Mouse (Mus musculus) erythroid progenitor cell, adult 5-6 weeks (primary cell): ENCODE results near the gene Glycam1. TPM values are rescaled to one million over a fixed set of nuclear protein-coding genes. Genes with fewer than 3 reads are reported as not detected.
"Not testable (repeated sequence)": the region's sequence is repeated elsewhere in the genome, so short reads cannot be mapped to it uniquely, and the experiment has no call there.

ENCODE experiments used
- ATAC-seq: replicated peaks from 2 replicates; pipeline ENCODE4 v1.8.0; 2016; ENCODE audit warnings: moderate number of reproducible peaks, mild to moderate bottlenecking, moderate TSS enrichment, inconsistent platforms; ENCODE audit not compliant: poor library complexity, low FRiP score, severe bottlenecking
- total RNA-seq, 2 experiments: library from RNA; stranded (forward) in 1 of 2; stranded (reverse) in 1 of 2; fragments of 150-400 nt in 1 of 2; fragments of 186-747, 209-891 nt in 1 of 2; gene quantifications; 2 replicates each; pipeline versions ENCODE4 v1.2.3 to v1.2.4; 2015 to 2017; ENCODE audit warnings: low replicate concordance in 2 of 2

Glycam1 gene
- total RNA-seq (2015; ENCODE audit: low replicate concordance) (not detected in 2 replicates), total RNA-seq (2017; ENCODE audit: low replicate concordance) (not detected in 2 replicates)

DNA sequence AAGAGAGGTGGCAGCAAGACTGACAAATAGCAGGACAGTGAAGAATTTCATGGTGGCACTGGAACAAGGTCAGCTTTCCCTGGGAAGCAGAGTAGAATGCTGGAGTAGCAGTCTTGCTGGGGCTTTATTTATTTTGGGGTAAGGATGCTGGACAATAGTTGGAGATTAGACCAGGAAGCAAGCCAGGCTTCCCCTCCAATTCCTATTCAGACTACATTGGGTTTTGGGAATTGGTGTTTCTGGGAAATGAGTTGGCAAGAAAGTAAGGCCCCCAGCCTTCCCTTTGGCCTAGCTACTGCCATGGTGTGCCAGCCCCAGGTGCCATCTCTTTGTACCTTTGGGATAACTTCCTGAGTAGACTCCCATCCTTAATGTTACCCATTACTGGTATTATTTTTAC lies at the start of gene Glycam1:
Gene Glycam1 (minus strand): TSS at position 101 of the 400 bp plus-strand sequence.
- no peak for ATAC-seq

DNA sequence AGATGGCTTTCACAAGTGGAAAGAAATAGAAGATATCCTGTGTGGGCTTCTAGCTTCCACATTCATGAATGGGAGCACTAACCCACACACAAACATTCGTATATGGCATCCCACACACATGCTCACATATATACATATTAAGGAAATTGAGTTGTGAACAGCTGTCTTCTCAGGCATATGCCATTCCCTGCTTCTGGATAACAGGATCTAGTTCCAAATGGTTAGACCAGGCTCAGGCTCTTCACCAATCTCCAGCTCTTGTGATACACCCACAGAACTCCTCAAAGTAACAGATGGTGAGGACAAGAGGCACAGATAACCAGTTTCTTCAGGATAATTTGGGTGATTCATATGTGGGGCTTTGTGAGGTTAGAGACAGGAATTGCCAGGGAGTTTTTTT lies 39.6 kb upstream of the Glycam1 start:
- no peak for ATAC-seq

DNA sequence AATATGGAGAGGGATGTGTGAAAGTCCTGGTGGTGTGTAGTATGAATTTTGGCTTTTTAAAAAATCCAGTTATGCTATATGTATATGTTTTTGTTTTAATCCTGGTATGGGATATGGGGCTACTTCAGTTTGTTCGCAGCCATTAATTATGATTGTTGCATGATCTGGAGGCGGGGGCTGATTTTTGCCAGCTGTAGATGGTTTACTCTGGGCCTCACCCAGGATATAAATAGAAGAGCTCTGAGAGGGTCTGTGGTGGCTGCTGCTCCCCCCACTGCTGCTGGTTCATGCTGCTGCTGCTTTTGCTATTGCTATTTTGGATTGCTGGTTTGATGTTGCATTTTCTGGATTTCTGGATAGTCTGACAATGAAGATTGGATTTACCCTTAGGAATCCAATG lies 25.9 kb upstream of the Glycam1 start:
- ATAC-seq = no peak

DNA sequence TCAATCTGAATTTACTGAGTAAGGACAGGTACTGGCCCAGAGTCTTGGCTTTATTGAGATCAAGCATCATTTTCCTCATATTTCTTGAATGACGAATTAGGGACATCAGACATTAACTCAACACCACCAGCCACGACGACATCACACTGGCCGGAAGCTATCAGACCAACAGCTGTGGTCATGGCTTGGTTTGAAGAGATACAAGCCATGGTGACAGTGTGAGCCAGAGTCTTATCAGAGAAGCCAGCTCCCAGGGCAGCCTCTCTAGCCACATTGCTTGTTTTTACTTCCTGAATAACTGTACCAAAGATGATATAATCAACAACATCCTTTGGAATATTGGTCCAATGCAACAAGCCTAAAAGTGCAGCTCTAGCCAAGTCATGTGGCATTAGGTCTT lies 22.9 kb upstream of the Glycam1 start:
- ATAC-seq = not testable (repeated sequence)

DNA sequence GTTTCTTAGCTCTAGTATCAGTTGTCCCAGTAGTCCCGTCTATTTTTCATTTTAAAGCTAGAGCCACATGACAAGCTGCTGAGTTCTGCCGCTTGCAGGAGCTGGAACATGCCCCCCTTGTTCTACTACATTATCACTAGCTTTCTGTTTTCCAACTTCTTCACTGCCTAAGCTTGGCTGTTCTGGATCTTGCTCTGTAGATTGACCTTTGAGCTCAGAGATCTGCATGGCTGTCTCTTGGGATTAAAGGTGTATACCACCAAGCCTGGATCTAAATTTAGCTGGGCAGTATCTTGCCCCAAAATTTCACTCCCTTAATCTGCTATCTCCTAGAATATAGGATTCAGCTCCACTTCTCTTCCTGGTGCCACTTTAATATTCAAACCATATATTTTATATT lies 21.0 kb upstream of the Glycam1 start:
- ATAC-seq = no peak

DNA sequence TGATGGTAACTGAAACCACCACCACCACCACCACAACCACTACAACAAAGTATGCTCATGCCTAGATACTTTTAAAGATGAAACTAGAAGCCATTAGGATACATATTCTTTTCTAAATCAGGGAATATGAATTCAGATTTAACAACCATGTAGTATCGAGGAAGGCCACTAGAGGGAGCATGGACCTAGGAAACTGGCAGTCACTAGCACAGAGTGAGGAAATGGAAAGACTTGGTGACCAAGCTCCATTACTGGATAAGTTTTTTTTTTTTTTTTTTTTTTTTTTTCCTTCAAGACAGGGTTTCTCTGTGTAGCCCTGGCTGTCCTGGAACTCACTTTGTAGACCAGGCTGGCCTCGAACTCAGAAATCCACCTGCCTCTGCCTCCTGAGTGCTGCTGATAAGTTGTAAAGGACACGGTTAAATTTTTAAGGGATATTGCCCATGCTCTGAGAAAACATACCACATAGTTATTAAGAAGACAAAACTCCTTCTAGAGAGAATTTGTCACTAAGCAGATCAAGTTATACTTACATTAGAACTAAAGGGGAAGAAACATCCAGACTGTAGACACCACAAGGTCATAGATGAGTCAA lies 12.7 kb downstream of the Glycam1 start:
- ATAC-seq = no peak

DNA sequence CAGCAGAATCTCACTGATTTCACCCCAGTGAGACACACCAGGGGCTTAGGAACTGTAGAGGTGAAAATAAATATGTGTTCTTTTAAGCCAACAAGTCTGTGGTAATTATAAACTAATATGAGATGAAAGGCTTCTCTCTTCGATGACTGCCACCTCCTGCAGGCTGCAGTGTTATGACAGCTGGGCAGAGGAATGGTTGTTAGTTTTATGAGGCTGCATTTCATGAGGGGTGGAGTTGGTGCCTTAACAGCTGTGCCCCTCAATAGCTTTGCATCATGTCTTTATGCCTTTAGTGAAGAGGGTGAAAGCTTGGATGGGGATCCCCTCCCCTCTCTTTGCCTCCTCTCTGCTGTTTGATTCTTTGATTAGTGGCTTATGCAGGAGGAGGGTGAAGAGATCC lies 13.8 kb downstream of the Glycam1 start:
- ATAC-seq = no peak

DNA sequence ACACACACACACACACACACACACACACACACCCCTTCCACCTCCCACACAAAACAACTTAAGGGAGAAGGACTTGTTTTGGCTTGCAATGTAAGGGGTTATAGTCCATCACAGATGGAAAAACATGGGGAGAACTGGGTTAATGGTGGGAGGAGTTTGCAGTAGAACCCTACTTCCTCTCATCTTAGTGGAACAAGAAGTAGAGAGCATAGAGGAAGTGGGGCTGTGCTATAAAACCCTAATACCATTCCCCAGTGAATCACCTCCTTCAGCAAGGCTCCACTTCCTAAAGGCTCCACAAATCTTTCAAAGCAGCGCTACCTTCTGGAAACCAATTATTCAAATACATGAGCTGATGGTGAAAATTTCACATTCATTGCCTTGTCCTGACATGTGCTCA lies 15.4 kb downstream of the Glycam1 start:
- ATAC-seq = no peak

DNA sequence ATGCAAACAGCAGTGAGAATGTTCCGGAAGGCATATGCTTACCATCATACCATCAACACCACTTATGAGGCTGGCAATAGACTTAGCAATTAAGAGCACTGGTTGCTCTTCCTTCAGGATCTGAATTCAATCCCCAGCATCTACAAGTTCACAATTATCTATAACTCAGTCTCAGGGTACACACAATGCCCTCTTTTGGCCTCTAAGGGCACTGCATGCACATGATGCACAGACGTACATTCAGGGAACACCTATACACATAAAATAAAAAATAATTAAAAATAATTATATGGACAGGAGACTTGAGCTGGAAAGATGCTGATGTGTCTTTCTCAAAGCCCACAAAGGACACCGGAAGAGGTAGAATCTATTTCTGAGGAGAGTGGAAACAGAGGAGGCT lies 16.9 kb downstream of the Glycam1 start:
- no peak for ATAC-seq

DNA sequence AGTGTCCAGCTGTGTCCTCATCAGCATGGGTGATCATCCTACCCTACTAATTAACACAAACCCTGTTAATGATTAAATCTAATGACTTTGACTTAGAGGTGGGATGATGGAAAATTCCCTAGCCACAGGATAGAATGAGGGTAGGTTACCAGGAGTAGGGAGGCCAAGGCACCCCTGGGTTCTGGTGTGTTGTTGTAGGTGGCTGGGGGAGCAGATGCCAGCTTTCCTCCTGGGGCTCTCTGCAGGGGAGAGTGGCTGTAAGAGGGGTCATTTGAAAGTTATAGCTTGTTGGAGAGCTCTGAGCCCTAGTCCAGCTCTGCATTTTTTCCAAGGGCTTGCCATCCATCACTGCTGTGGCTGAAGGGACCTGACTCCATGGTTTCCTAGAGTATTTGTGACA lies 22.4 kb downstream of the Glycam1 start:
- ATAC-seq = no peak

DNA sequence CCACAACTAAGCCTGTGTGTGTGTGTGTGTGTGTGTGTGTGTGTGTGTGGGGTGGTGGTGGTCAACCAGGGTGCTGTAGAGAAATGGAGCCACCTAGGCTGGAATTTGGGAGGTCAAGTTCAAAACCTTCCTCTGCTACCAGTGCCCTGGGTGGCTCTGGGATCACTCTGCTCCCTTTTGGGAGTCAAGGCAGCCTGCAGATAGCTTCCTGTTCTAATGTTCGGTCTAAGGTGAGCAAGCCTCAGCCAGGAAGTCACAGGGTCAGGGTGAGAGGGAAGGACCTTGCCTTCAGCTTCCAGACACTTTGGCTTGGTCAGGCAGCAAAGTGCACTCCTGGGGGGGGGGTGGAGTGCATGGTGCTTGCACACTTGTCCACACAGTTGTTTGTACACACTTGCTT lies 24.2 kb downstream of the Glycam1 start:
- no peak for ATAC-seq

DNA sequence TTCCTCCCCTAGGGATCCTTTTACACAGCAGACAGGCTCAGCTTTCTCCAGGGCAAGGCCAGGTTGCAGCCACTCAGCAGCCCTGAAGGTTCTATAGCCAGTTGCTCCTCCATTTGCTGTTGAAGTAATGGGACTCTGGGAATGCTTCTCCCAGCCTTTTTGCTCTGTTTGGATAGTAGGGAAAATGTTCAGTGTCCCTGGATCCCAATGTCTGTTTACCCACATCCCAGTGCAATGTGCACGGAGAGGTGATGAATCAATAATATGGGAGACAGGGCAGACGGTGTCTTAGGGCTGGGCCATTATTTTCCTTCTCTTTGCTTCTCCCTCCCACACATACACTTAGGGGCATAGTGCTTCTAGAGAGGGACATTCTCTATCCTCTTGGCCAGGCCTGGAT lies 25.6 kb downstream of the Glycam1 start:
- ATAC-seq = no peak

DNA sequence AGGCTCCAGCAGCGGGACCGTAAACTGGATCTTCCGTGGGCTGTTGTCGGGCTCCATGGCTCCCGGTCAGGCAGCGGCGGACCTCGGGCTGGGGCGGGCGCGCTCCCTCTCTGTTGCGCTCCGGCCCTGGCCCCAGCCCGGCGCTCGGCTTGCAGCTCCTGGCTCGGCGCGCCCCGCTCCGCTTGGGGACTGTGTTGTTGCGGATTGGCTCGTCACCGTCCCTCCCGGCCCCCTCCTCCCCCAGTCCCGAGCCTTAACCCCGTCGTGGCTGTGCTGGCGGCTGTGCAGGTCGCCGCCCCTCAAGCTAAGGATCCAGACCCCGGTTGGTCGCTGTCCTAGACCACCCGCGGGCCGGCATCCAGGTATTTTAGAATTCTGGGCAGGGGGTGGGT lies 27.1 kb downstream of the Glycam1 start, which contains the start of gene Ppp1r1a:
Gene Ppp1r1a (minus strand): TSS at position 182 of the 392 bp plus-strand sequence.
- no peak for ATAC-seq

DNA sequence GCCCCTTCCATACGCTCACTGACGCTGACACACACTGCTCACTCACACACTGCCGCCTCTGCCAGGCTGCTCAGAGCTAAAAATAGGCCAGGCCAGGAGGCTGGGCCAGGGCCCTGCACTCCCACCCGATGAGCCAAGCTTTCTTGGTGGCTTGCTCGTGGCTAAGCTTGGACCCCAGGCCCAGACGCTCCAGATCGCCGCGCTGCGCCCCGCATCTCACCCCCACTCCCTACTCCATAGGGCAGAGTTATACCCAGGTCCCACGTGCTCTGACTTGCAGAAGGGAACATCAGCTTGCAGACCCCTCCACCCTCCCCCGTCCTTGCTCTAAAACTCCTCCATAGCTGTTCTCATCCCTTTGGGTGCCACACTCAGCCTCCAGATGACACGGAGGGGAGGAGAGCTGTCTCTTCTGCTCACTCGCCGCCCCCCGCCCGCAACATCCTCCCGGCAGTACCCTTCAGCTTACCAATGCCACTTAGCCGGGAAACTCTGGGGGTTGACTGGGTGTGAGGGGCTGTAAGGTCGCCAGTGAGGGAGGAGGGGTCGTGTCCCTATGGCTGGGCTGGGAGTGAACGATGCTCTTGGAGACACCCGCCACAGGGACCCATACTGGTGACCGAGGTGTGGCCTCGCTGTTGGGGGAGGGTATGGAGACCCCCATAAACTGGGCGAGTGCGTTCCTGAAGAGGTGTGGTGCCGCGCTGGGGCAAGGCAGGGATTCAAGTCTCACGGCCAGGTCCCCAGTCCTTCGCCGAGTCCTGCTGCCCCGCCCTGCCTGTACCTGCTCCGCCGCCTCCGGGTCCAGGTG lies 27.7 kb downstream of the Glycam1 start:
- ATAC-seq = no peak

DNA sequence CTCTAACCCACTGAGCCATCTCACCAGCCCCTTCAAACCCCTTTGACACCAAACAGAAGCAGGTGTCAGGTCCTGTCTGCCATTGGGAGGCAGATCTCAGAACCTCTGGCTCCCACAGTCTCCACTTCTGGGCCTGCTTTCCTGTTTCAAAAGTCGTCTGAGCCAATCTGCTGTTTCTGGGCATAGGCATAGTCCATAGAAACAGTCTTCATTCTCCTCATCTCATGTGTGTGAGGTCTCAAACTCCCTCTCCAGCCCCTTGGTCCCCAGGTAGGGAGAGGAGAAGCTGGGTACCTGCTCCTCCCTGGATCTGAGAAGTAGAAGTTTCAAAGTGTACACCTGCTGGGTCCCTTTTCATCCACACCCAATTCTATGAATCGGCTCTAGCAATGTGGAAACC lies 28.4 kb downstream of the Glycam1 start:
- no peak for ATAC-seq

DNA sequence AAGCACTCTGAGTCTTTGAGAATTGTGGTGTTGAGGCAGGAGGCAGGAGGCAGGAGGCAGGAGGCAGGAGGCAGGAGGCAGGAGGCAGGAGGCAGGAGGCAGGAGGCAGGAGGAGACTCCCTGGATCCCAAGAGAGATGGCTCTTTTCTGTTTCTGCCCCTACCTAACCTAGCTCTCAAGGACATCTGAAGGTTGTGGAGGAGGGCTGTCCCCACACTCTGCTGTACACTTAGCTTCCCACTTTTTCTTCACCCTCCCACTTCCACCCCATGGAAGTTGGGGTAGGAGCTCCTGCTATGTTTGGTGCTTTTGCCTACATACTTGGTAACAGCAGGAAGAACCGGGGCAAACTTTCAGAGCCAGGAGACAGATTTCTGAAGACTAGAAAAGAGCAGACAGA lies 29.1 kb downstream of the Glycam1 start:
- ATAC-seq = no peak

DNA sequence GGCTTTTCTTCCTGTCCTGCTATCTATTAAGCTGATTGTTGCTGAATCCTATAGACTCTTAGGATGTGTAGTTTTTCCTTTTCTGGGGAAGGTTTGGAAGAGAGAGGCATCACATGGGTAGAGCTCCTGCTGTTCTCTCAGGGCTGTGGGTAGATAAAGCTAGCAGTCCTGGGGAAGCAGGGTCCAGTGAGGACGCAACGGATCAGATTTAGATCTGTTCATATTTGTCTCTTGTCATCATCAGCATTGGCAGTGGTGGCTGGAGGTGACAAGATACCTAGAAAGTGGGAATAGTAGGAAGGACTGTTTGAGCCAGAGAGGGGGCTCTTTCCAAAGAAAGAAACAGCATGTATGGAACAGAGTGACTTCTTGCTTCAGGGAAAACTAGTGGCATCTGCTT lies 29.9 kb downstream of the Glycam1 start:
- ATAC-seq = no peak

DNA sequence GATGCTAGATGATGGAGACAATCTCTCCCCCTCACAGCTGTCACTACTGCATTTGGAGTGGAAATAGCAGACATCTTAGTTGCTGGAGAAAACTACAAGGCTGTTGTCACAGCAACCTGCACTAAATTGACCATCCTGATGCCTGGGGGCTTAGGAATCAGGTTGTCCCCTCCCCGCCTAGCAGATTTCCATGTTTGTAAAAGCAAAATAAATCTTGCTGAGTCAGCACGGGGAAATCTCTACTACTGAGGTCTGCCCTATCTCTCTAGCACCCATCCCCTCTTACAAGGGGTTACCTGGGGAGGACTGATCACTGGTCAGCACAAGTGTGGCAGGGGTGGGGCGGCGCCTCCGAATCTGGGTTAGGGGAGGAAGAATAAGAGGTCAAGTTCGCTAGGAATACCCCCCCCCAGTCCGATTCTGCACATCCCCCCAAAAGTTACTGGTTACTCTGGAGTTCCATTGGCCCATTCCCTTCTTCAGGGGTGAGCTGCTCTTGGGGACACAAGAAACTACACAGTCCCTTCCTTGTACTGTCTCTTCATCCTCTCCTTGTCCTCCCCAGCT lies 30.7 kb downstream of the Glycam1 start:
- ATAC-seq = no peak

DNA sequence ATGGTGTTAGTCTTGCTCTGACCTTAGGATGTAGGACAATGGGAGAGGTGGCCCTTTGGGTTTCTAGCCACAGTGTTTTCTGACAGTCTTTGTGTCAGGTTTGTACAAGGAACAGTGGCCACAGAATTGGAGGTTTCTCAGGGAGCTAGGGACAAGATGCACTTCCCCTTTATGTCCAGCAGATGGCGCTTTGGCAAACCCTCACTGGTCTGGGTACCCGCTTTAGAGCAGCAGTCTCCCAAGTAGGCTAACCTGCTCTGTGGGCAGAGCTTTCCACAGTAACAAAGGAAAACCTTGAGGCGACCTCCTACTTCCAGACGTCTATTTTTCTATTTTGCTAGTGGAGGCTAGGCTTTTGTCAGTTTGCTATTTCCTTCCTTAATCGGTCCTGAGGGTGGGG lies 34.5 kb downstream of the Glycam1 start:
- ATAC-seq = peak; percentile 70

DNA sequence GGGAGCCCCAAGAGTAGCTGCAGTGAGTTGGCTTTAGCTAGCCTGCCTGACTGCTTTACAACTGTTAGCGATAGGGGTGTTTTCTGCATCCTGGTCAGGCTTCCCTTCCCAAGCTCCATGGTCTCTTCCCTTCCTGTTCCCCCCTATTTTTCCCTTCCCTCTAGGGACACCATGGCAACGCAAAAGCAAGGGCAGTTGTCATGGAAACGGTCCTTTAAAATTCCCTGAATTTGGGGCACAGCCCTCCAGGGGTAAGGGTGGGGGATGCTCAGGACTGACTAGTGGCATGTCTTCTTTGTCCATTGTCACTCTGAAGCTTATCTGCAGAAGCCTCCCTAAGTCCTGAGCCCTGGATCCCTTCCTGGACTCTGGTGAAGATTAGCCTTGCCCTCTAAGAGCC lies 41.7 kb downstream of the Glycam1 start:
- ATAC-seq = no peak

DNA sequence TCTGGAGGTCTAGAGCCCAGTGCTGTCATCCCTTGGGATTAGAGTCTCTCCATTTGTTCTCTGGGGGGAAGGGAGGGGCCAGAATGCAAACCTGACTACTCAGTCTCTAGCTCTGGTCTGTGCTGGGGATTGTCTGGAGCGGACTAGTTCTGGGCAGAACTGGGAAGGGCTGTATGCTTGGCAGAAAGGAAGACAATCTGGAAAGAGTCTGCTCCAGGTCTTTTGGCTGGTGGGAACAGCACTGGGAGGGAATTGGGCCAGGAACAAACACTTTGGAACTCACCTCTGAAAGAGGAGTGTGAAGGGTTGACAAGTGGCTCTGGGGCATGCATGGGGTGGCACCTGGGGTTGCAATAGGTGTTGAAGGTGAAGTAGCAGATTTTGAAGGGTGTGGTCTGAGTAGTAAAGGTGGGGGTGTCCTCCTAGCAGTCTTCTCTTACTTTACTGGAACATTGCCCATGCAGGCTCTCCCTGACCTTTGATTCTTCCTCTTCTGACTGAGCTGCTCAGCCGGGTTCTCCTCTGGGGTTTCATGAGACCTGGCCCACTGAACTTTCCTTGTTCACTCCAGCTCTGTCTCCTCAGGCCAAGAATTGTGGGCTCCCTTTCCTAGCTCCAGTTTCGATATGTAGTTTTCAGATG lies 42.3 kb downstream of the Glycam1 start:
- ATAC-seq = no peak
